Mouse (Mus musculus): ENCODE measurements around the gene Olfr1180. TPM values are rescaled to one million over a fixed set of nuclear protein-coding genes. Genes with fewer than 3 reads are reported as not detected.
"Not testable (repeated sequence)": the region's sequence is repeated elsewhere in the genome, so short reads cannot be mapped to it uniquely, and the experiment has no call there.

Olfr1180 gene
- polyA plus RNA-seq (2014; fragmentation: Nextera tagmentation; extraction: Ambion mirVana), result not detected in 2 replicates

DNA sequence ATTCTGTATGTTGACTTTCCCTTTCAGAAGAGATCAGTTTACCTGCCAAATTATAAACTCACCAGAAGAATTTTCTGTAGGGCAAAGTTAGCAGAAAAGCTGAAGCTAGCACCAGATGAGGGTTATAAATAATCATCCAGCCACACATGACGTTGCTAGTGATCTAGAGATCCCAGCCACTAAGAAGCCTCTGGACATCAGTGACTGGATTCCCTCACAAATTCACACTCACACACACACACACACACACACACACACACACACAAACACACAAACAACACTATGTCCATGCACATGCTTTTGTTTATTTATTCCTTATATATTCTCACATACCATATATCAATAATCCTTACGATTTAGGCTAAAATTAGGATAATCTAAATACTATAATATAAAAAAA, at the start of gene Olfr1180:
Gene Olfr1180 (minus strand): TSS at position 101 of the 400 bp plus-strand sequence.
- WGBS, result 80% methylated on average over 2 of the region's 2 CpGs
- Histone ChIP-seq H3K27me3 (ENCODE audit: control insufficient read depth, insufficient read depth, low read length) (no peaks in the 10 kb centered on the region), H3K4me2 (no peak within 1 kb of the TSS)

DNA sequence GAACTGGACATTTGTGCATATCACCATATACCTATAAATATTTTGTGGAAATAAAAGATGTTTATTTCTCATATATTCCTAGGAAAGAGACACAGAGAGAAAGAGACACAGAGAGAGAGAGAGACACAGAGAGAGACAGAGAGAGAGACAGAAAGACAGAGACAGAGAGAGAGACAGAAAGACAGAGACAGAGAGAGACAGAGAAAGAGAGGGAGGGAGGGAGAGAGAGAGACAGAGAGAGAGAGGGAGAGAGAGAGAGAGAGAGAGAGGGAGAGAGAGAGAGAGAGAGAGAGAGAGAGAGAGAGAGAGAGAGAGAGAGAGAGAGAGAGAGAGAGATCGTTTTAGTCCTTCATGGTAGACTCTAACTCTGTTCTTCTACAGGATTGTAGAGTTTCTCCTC, 35.6 kb upstream of the Olfr1180 start, which contains the start of gene Olfr1183:
Gene Olfr1183 (plus strand): TSS at position 301 of the 400 bp plus-strand sequence.
- WGBS, result 80% methylated on average over 1 of the region's 1 CpGs

More for the DNA sequence above, at the start of gene Olfr1180:
- Histone ChIP-seq H3K9ac (ENCODE audit: low read length) (no peak within 1 kb of the TSS), H3K36me3 (ENCODE audit: control insufficient read depth, insufficient read depth, low read length) (no peaks in the 10 kb centered on the region), H3K4me3 (ENCODE audit: low read depth, low read length) (no peak within 1 kb of the TSS), H3K27ac (ENCODE audit: low read depth, low read length) (no peak within 1 kb of the TSS), H3K4me1 (ENCODE audit: control insufficient read depth, insufficient read depth, low read length) (no peaks in the 10 kb centered on the region), H3K9me3 (ENCODE audit: control insufficient read depth, low read length) (no peaks in the 10 kb centered on the region)
- DNase-seq (ENCODE audit: low spot score, missing footprints) (no peak), ATAC-seq (ENCODE audit: low FRiP score) (no peak)

GRCm38 (mm10) chr2:88449031-88449430, 30.1 kb upstream of the Olfr1180 start, which contains the start of gene Gm13757:
Gene Gm13757 (minus strand): TSS chr2:88449131.
- ATAC-seq (ENCODE audit: low FRiP score), result no peak
- Histone ChIP-seq H3K36me3 (ENCODE audit: control insufficient read depth, insufficient read depth, low read length) (no peaks in the 10 kb centered on the region), H3K27me3 (ENCODE audit: control insufficient read depth, insufficient read depth, low read length) (no peaks in the 10 kb centered on the region), H3K4me2 (no peak within 1 kb of the TSS), H3K9ac (ENCODE audit: low read length) (no peak within 1 kb of the TSS), H3K9me3 (ENCODE audit: control insufficient read depth, low read length) (no peaks in the 10 kb centered on the region), H3K27ac (ENCODE audit: low read depth, low read length) (no peak within 1 kb of the TSS), H3K4me1 (ENCODE audit: control insufficient read depth, insufficient read depth, low read length) (no peaks in the 10 kb centered on the region), H3K4me3 (ENCODE audit: low read depth, low read length) (no peak within 1 kb of the TSS)
- no peak for DNase-seq (ENCODE audit: low spot score, missing footprints)
- WGBS, result 91% methylated on average over 1 of the region's 1 CpGs

More for the DNA sequence above, 35.6 kb upstream of the Olfr1180 start, which contains the start of gene Olfr1183:
- H3K27ac ChIP-seq (ENCODE audit: low read depth, low read length); H3K9ac ChIP-seq (ENCODE audit: low read length); H3K36me3 ChIP-seq (ENCODE audit: control insufficient read depth, insufficient read depth, low read length); ATAC-seq (ENCODE audit: low FRiP score); H3K9me3 ChIP-seq (ENCODE audit: control insufficient read depth, low read length); H3K4me3 ChIP-seq (ENCODE audit: low read depth, low read length); H3K27me3 ChIP-seq (ENCODE audit: control insufficient read depth, insufficient read depth, low read length); DNase-seq (ENCODE audit: low spot score, missing footprints); H3K4me2 ChIP-seq; H3K4me1 ChIP-seq (ENCODE audit: control insufficient read depth, insufficient read depth, low read length): not testable (repeated sequence)

- ATAC-seq (ENCODE audit: low FRiP score), result no peak
- Histone ChIP-seq H3K9me3 (ENCODE audit: control insufficient read depth, low read length) (no peaks in the 10 kb centered on the region), H3K4me1 (ENCODE audit: control insufficient read depth, insufficient read depth, low read length) (no peaks in the 10 kb centered on the region), H3K9ac (ENCODE audit: low read length) (no peak within 1 kb of the TSS), H3K27me3 (ENCODE audit: control insufficient read depth, insufficient read depth, low read length) (no peaks in the 10 kb centered on the region), H3K27ac (ENCODE audit: low read depth, low read length) (no peak within 1 kb of the TSS), H3K4me2 (no peak within 1 kb of the TSS), H3K36me3 (ENCODE audit: control insufficient read depth, insufficient read depth, low read length) (no peaks in the 10 kb centered on the region), H3K4me3 (ENCODE audit: low read depth, low read length) (no peak within 1 kb of the TSS)
- DNase-seq (ENCODE audit: low spot score, missing footprints), result no peak
- WGBS, result 83% methylated on average over 1 of the region's 1 CpGs
These were observed 7.1 kb upstream of the Olfr1180 start, which contains the start of gene Olfr1181 for GRCm38 (mm10) chr2:88426071-88426470. Gene Olfr1181 (minus strand): TSS chr2:88426171.

DNA sequence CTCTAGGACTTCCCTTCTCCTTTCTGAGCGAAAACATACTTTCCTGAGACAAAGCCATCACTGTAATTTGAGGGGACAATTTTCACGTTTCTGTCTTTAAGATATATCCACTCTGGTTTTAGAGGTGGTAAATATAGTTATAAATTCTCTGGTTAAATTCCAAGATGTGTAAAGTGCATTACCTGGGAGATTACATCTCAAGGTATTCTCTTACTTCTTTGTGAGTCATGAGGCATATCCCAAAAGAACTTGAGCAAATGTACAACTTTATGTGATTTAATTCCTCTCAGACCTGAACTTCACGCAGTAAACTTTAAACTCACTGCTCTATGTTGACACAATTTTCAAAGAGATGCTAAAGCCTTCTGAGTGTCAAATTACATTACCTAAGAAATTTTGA, 12.6 kb downstream of the Olfr1180 start, which contains the start of gene Olfr1179:
Gene Olfr1179 (minus strand): TSS at position 101 of the 400 bp plus-strand sequence.
- no peak within 1 kb of the TSS for H3K4me3 ChIP-seq (ENCODE audit: low read depth, low read length)
- no peak within 1 kb of the TSS for H3K4me2 ChIP-seq
- WGBS, result 85% methylated on average over 3 of the region's 3 CpGs
- no peaks in the 10 kb centered on the region for H3K4me1 ChIP-seq (ENCODE audit: control insufficient read depth, insufficient read depth, low read length)
- DNase-seq (ENCODE audit: low spot score, missing footprints), result no peak
- no peak within 1 kb of the TSS for H3K27ac ChIP-seq (ENCODE audit: low read depth, low read length)
- no peaks in the 10 kb centered on the region for H3K36me3 ChIP-seq (ENCODE audit: control insufficient read depth, insufficient read depth, low read length)
- no peaks in the 10 kb centered on the region for H3K9me3 ChIP-seq (ENCODE audit: control insufficient read depth, low read length)
- H3K9ac ChIP-seq (ENCODE audit: low read length), result no peak within 1 kb of the TSS
- no peaks in the 10 kb centered on the region for H3K27me3 ChIP-seq (ENCODE audit: control insufficient read depth, insufficient read depth, low read length)
- ATAC-seq (ENCODE audit: low FRiP score), result no peak

GRCm38 (mm10) chr2:88386762-88387161, 32.2 kb downstream of the Olfr1180 start, which contains the start of gene Olfr1178:
Gene Olfr1178 (plus strand): TSS chr2:88387062.
- no peak within 1 kb of the TSS for H3K4me2 ChIP-seq
- 87% methylated on average over 1 of the region's 1 CpGs for WGBS
- no peak for ATAC-seq (ENCODE audit: low FRiP score)

More at GRCm38 (mm10) chr2:88386762-88387161, 32.2 kb downstream of the Olfr1180 start, which contains the start of gene Olfr1178:
- no peaks in the 10 kb centered on the region for H3K27me3 ChIP-seq (ENCODE audit: control insufficient read depth, insufficient read depth, low read length)
- H3K4me1 ChIP-seq (ENCODE audit: control insufficient read depth, insufficient read depth, low read length), result no peaks in the 10 kb centered on the region
- H3K4me3 ChIP-seq (ENCODE audit: low read depth, low read length), result no peak within 1 kb of the TSS
- H3K36me3 ChIP-seq (ENCODE audit: control insufficient read depth, insufficient read depth, low read length), result no peaks in the 10 kb centered on the region
- H3K27ac ChIP-seq (ENCODE audit: low read depth, low read length), result no peak within 1 kb of the TSS
- H3K9me3 ChIP-seq (ENCODE audit: control insufficient read depth, low read length), result no peaks in the 10 kb centered on the region
- no peak within 1 kb of the TSS for H3K9ac ChIP-seq (ENCODE audit: low read length)
- no peak for DNase-seq (ENCODE audit: low spot score, missing footprints)

Other genes with a start within 250 kb of the Olfr1180 start
- gene Olfr1168, start 237.3 kb downstream of the Olfr1180 start, polyA plus RNA-seq (2014; fragmentation: Nextera tagmentation; extraction: Ambion mirVana), result not detected in 2 replicates
- gene Olfr1170, start 190.8 kb downstream of the Olfr1180 start, polyA plus RNA-seq (2014; fragmentation: Nextera tagmentation; extraction: Ambion mirVana), result not detected in 2 replicates
- not detected in 2 replicates for gene Olfr1173, start 139.3 kb downstream of the Olfr1180 start, polyA plus RNA-seq (2014; fragmentation: Nextera tagmentation; extraction: Ambion mirVana)
- gene Olfr1174-ps, start 104.0 kb downstream of the Olfr1180 start, polyA plus RNA-seq (2014; fragmentation: Nextera tagmentation; extraction: Ambion mirVana), result not detected in 2 replicates
- gene Olfr1175-ps, start 91.9 kb downstream of the Olfr1180 start, polyA plus RNA-seq (2014; fragmentation: Nextera tagmentation; extraction: Ambion mirVana), result not detected in 2 replicates
- not detected in 2 replicates for gene Olfr1176, start 82.4 kb downstream of the Olfr1180 start, polyA plus RNA-seq (2014; fragmentation: Nextera tagmentation; extraction: Ambion mirVana)
- gene Olfr1177-ps, start 72.7 kb downstream of the Olfr1180 start, polyA plus RNA-seq (2014; fragmentation: Nextera tagmentation; extraction: Ambion mirVana), result not detected in 2 replicates
- not detected in 2 replicates for gene Olfr1178, start 32.1 kb downstream of the Olfr1180 start, polyA plus RNA-seq (2014; fragmentation: Nextera tagmentation; extraction: Ambion mirVana)
- gene Olfr1179, start 12.7 kb downstream of the Olfr1180 start, polyA plus RNA-seq (2014; fragmentation: Nextera tagmentation; extraction: Ambion mirVana), result not detected in 2 replicates
- gene Olfr1181, start 7.0 kb upstream of the Olfr1180 start, polyA plus RNA-seq (2014; fragmentation: Nextera tagmentation; extraction: Ambion mirVana), result not detected in 2 replicates
- gene Gm13757, start 30.0 kb upstream of the Olfr1180 start, polyA plus RNA-seq (2014; fragmentation: Nextera tagmentation; extraction: Ambion mirVana), result not detected in 2 replicates
- gene Olfr1183, start 35.7 kb upstream of the Olfr1180 start, polyA plus RNA-seq (2014; fragmentation: Nextera tagmentation; extraction: Ambion mirVana), result not detected in 2 replicates
- not detected in 2 replicates for gene Olfr1184, start 64.4 kb upstream of the Olfr1180 start, polyA plus RNA-seq (2014; fragmentation: Nextera tagmentation; extraction: Ambion mirVana)
- gene Olfr1185-ps1, start 74.2 kb upstream of the Olfr1180 start, polyA plus RNA-seq (2014; fragmentation: Nextera tagmentation; extraction: Ambion mirVana), result not detected in 2 replicates
- gene Olfr1186, start 99.4 kb upstream of the Olfr1180 start, polyA plus RNA-seq (2014; fragmentation: Nextera tagmentation; extraction: Ambion mirVana), result not detected in 2 replicates
- gene Olfr1188, start 137.8 kb upstream of the Olfr1180 start, polyA plus RNA-seq (2014; fragmentation: Nextera tagmentation; extraction: Ambion mirVana), result not detected in 2 replicates
- not detected in 2 replicates for gene Olfr1189, start 167.3 kb upstream of the Olfr1180 start, polyA plus RNA-seq (2014; fragmentation: Nextera tagmentation; extraction: Ambion mirVana)
- not detected in 2 replicates for gene Olfr1191-ps1, start 221.4 kb upstream of the Olfr1180 start, polyA plus RNA-seq (2014; fragmentation: Nextera tagmentation; extraction: Ambion mirVana)
- not detected in 2 replicates for gene Olfr1192-ps1, start 229.4 kb upstream of the Olfr1180 start, polyA plus RNA-seq (2014; fragmentation: Nextera tagmentation; extraction: Ambion mirVana)